Mouse (Mus musculus) heart, adult 8-10 months (tissue): ENCODE measurements around the gene Ucp2. TPM values are rescaled to one million over a fixed set of nuclear protein-coding genes. Genes with fewer than 3 reads are reported as not detected.

Experiments used
- total RNA-seq, 4 experiments: library from RNA; stranded (reverse); gene quantifications; 2 replicates each; pipeline ENCODE4 v1.2.4; 2022

Gene Ucp2
- total RNA-seq, 4 experiments from 2014 or later, result 165 to 276 (median 226) TPM

Other genes starting within 250 kb of the Ucp2 start
- under 1 TPM in 3 of 4 experiments, not detected in 1; 0.12 to 0.29 (median 0.16) TPM for gene P4ha3, start 207.8 kb upstream of the Ucp2 start, total RNA-seq
- 1 to 10 TPM; 7.5 to 9.7 (median 8.5) TPM for gene C2cd3, start 121.1 kb upstream of the Ucp2 start, total RNA-seq
- gene Ppme1, start 121.0 kb upstream of the Ucp2 start, total RNA-seq, result 10 to 100 TPM; 36.0 to 38.6 (median 36.9) TPM
- 10 to 100 TPM; 20.7 to 55.8 (median 48.5) TPM for gene Ucp3, start 20.3 kb upstream of the Ucp2 start, total RNA-seq
- under 1 TPM in 1 of 4 experiments, not detected in 3; 0.50 TPM for gene Dnajb13, start 21.6 kb downstream of the Ucp2 start, total RNA-seq
- gene Coa4, start 43.7 kb downstream of the Ucp2 start, total RNA-seq, result 10 to 100 TPM; 14.3 to 19.9 (median 17.6) TPM
- 10 to 100 TPM; 60.7 to 63.9 (median 62.5) TPM for gene Rab6a, start 114.1 kb downstream of the Ucp2 start, total RNA-seq
- gene Mrpl48, start 115.0 kb downstream of the Ucp2 start, total RNA-seq, result 10 to 100 TPM; 69.4 to 78.5 (median 76.5) TPM
- 1 to 10 TPM; 2.9 to 3.7 (median 3.4) TPM for gene Plekhb1, start 169.1 kb downstream of the Ucp2 start, total RNA-seq
- gene Fam168a, start 213.3 kb downstream of the Ucp2 start, total RNA-seq, result 10 to 100 TPM; 32.7 to 35.7 (median 34.1) TPM